Mouse (Mus musculus): ENCODE measurements around the gene Olfml1.

GRCm38 (mm10) chr7:107610880-107611279, 43.6 kb downstream of the Olfml1 start:
- TF ChIP-seq ZNF384 (IDR thresholded peaks at IDR 0.05; ENCODE audit: low read depth, low read length) (no peak), CTCF (IDR thresholded peaks at IDR 0.05 in 2 of 3, conservative IDR thresholded peaks at IDR 0.05 in 1 of 3; ENCODE audit: control insufficient read depth in 1 of 3, insufficient read depth in 1 of 3, low read depth in 2 of 3, low read length in 3 of 3, poor library complexity in 1 of 3, severe bottlenecking in 1 of 3) (no peak), MEF2A (IDR thresholded peaks at IDR 0.05; ENCODE audit: extremely low read depth, insufficient replicate concordance, low read depth, low read length, poor library complexity, severe bottlenecking) (no peak), MXI1 (IDR thresholded peaks at IDR 0.05; ENCODE audit: low read depth, low read length) (no peak), POLR2A (IDR thresholded peaks at IDR 0.05; ENCODE audit: control insufficient read depth in 1 of 2, insufficient read depth in 1 of 2, low read depth in 1 of 2, low read length in 2 of 2, poor library complexity in 1 of 2) (no peak), UBTF (IDR thresholded peaks at IDR 0.05; ENCODE audit: borderline replicate concordance, insufficient read depth, low read depth, low read length) (no peak), NELFE (IDR thresholded peaks at IDR 0.05; ENCODE audit: low read depth, low read length) (no peak), MAFK (IDR thresholded peaks at IDR 0.05; ENCODE audit: borderline replicate concordance, low read depth, low read length) (no peak)
